Mouse (Mus musculus) midbrain, postnatal 0 days (tissue): Measurements from ENCODE around the gene Sox5. TPM values are rescaled to one million over a fixed set of nuclear protein-coding genes. Genes with fewer than 3 reads are reported as not detected.
A peak's percentile ranks its signal among the peaks of the same experiment; 100 is the strongest.

Experiments used
- ATAC-seq: fragments of 200-750 bp; cut with Nextera tagmentation; 2 replicates; pipeline ENCODE4 v1.8.0; 2017; ENCODE audit warnings: moderate number of reproducible peaks, mild to moderate bottlenecking, moderate TSS enrichment, moderate library complexity; ENCODE audit not compliant: low FRiP score
- DNase-seq: peaks from one replicate; pipeline ENCODE4 v3.0.0-alpha.2; 2015; ENCODE audit warnings: low spot score
- H3K27ac ChIP-seq: fragments of 300-500 bp; sonication (generic); 2 replicates; pipeline ENCODE4 v1.5.1; 2014; ENCODE audit warnings: low read depth, mild to moderate bottlenecking, low read length, mixed read lengths
- H3K27me3 ChIP-seq: fragments of 300-500 bp; sonication (generic); 2 replicates; pipeline ENCODE4 v1.6.1; 2014; ENCODE audit warnings: low read length, control low read depth, mixed read lengths; ENCODE audit not compliant: insufficient read depth
- H3K36me3 ChIP-seq: fragments of 300-500 bp; sonication (generic); 2 replicates; pipeline ENCODE4 v1.6.1; 2014; ENCODE audit warnings: low read length, control low read depth, mixed read lengths; ENCODE audit not compliant: insufficient read depth
- H3K4me1 ChIP-seq: fragments of 300-500 bp; sonication (generic); 2 replicates; pipeline ENCODE4 v1.6.1; 2014; ENCODE audit warnings: mild to moderate bottlenecking, control low read depth, antibody characterized with exemption, low read length, mixed read lengths; ENCODE audit not compliant: insufficient read depth
- H3K4me2 ChIP-seq: fragments of 300-500 bp; sonication (generic); 2 replicates; pipeline ENCODE4 v1.6.1; 2014; ENCODE audit warnings: low read depth, mild to moderate bottlenecking, low read length, mixed read lengths; ENCODE audit not compliant: poor library complexity, severe bottlenecking
- H3K4me3 ChIP-seq: fragments of 300-500 bp; sonication (generic); 2 replicates; pipeline ENCODE4 v1.5.1; 2014; ENCODE audit warnings: low read depth, mild to moderate bottlenecking, low read length, moderate library complexity
- H3K9ac ChIP-seq: fragments of 300-500 bp; sonication (generic); replicated peaks from 2 replicates; pipeline ENCODE4 v1.6.1; 2014; ENCODE audit warnings: mild to moderate bottlenecking, low read length, moderate library complexity, mixed read lengths; ENCODE audit not compliant: poor library complexity, severe bottlenecking
- H3K9me3 ChIP-seq: fragments of 300-500 bp; sonication (generic); 2 replicates; pipeline ENCODE4 v1.6.1; 2016; ENCODE audit warnings: low read length, control low read depth
- CTCF ChIP-seq: IDR thresholded peaks from 2 replicates; pipeline ENCODE4 v1.5.1; 2016; ENCODE audit warnings: antibody characterized with exemption, mild to moderate bottlenecking
- WGBS: fragments of 180-500 bp; shearing (Covaris S2); extraction: QIAGEN DNeasy Blood & Tissue Kit; methylation state at CpG from one replicate; pipeline ENCODE4 v1.1.7; 2014; 5-methylcytosine and 5-hydroxymethylcytosine counted together
- polyA plus RNA-seq: library from polyadenylated mRNA; unstranded; fragments of >200 nt; fragmentation: Nextera tagmentation; extraction: Ambion mirVana; gene quantifications from 2 replicates; pipeline ENCODE4 v1.2.1, GENCODE M21; 2015
- total RNA-seq: library from RNA; depleted of rRNA; stranded (reverse); fragments of >200 nt; gene quantifications from 2 replicates; pipeline ENCODE4 v1.2.3, GENCODE M21; 2014

The Sox5 gene
- total and polyA plus RNA-seq, 2 experiments from 2014 or later: 11.3 to 25.0 TPM

- no peak overlapping the region for H3K4me3 ChIP-seq
- no peak overlapping the region for H3K27ac ChIP-seq
- H3K27me3 ChIP-seq: no peaks in the 10 kb centered on the region
- ATAC-seq (no peak), DNase-seq (no peak)
- H3K9ac ChIP-seq: no peak overlapping the region
- no peaks in the 10 kb centered on the region for H3K4me1 ChIP-seq
- H3K4me2 ChIP-seq: no peak overlapping the region
- no peak for TF ChIP-seq CTCF
- 90% methylated on average over 9 of the region's 9 CpGs for WGBS
- H3K9me3 ChIP-seq: no peaks in the 10 kb centered on the region
- no peaks in the 10 kb centered on the region for H3K36me3 ChIP-seq
Observed at GRCm38 (mm10) chr6:144457500-144457899, 324.3 kb downstream of the Sox5 start.

GRCm38 (mm10) chr6:144454291-144455276 is 327.2 kb downstream of the Sox5 start:
- Histone ChIP-seq H3K4me1 (no peaks in the 10 kb centered on the region), H3K36me3 (no peaks in the 10 kb centered on the region), H3K27ac (no peak overlapping the region), H3K27me3 (no peaks in the 10 kb centered on the region), H3K9me3 (no peaks in the 10 kb centered on the region), H3K9ac (no peak overlapping the region), H3K4me3 (no peak overlapping the region), H3K4me2 (no peak overlapping the region)
- no peak for TF ChIP-seq CTCF
- WGBS: 27% methylated on average over 11 of the region's 11 CpGs
- DNase-seq (no peak), ATAC-seq (no peak)

GRCm38 (mm10) chr6:144453605-144454004 is 328.2 kb downstream of the Sox5 start:
- Histone ChIP-seq H3K4me3 (no peak overlapping the region), H3K36me3 (no peaks in the 10 kb centered on the region), H3K27ac (no peak overlapping the region), H3K4me2 (no peak overlapping the region), H3K9ac (no peak overlapping the region), H3K9me3 (no peaks in the 10 kb centered on the region), H3K27me3 (no peaks in the 10 kb centered on the region), H3K4me1 (no peaks in the 10 kb centered on the region)
- ATAC-seq (no peak), DNase-seq (no peak)
- 44% methylated on average over 7 of the region's 7 CpGs for WGBS
- no peak for TF ChIP-seq CTCF

GRCm38 (mm10) chr6:144453147-144453546 is 328.6 kb downstream of the Sox5 start:
- Histone ChIP-seq H3K36me3 (no peaks in the 10 kb centered on the region), H3K27me3 (no peaks in the 10 kb centered on the region), H3K4me3 (no peak overlapping the region), H3K9ac (no peak overlapping the region), H3K4me2 (no peak overlapping the region), H3K4me1 (no peaks in the 10 kb centered on the region), H3K27ac (no peak overlapping the region), H3K9me3 (no peaks in the 10 kb centered on the region)
- TF ChIP-seq CTCF: no peak
- DNase-seq: no peak
- no peak for ATAC-seq
- WGBS: 33% methylated on average over 1 of the region's 1 CpGs

GRCm38 (mm10) chr6:144452200-144452977 is 329.4 kb downstream of the Sox5 start:
- Histone ChIP-seq H3K27ac (no peak overlapping the region), H3K9ac (no peak overlapping the region), H3K4me2 (no peak overlapping the region), H3K27me3 (no peaks in the 10 kb centered on the region), H3K9me3 (no peaks in the 10 kb centered on the region), H3K4me3 (no peak overlapping the region), H3K4me1 (no peaks in the 10 kb centered on the region), H3K36me3 (no peaks in the 10 kb centered on the region)
- WGBS: 77% methylated on average over 11 of the region's 11 CpGs
- TF ChIP-seq CTCF: no peak
- DNase-seq: peak; percentile 26
- no peak for ATAC-seq

GRCm38 (mm10) chr6:144451631-144452030 is 330.1 kb downstream of the Sox5 start:
- Histone ChIP-seq H3K4me3 (no peak overlapping the region), H3K27ac (no peak overlapping the region), H3K4me1 (no peaks in the 10 kb centered on the region), H3K9ac (no peak overlapping the region), H3K4me2 (no peak overlapping the region), H3K9me3 (no peaks in the 10 kb centered on the region), H3K36me3 (no peaks in the 10 kb centered on the region), H3K27me3 (no peaks in the 10 kb centered on the region)
- WGBS: 91% methylated on average over 4 of the region's 4 CpGs
- no peak for TF ChIP-seq CTCF
- DNase-seq (peak; percentile 24), ATAC-seq (no peak)
